Mouse (Mus musculus): Measurements from ENCODE around the gene Tspan3. TPM values are rescaled to one million over a fixed set of nuclear protein-coding genes. Genes with fewer than 3 reads are reported as not detected.
A peak's percentile ranks its signal among the peaks of the same experiment; 100 is the strongest.

Gene Tspan3
- total RNA-seq, 2 experiments from 2014 or later, result 341 to 346 TPM

DNA sequence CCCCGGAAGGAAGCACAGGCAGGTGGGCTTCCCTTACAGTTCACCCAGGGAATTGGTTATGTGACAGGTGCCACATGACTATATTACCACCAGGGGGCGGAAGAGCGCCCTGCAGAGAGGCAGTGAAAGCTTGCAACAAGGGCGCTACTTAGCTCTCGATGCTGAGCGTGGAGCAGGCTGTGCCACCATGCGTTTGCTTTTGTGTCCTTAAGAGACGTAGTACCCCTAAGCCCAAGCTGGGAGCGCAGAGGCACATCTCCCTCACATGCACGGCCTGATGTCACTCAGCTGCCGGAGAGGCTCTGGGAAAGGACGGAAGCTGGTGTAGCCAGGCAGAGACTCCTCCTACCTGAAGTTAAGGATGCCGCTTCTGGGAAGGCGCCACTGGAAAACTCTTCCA lies 46.7 kb downstream of the Tspan3 start:
- peak; percentile 42 to 84 for DNase-seq (ENCODE audit: low spot score in 2 of 2)

DNA sequence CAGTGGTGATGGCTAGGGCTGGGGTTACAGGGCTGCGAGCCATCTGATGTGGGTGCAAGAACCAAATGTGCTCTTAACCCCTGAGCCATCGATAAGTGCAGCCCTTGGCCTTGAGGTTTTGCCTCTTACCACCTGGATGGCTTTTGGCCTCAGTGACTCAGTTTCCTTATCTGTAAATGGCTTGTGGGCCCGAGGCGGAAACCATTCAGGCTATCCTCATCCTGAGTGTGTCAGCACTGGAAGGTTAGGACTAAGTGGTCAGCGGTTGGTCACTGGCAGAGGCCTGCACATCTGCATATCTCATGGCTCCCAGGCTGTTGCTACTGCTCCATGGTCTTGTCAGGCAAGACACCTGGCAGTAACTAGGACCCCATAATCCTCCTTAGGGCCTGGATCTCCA lies 47.2 kb downstream of the Tspan3 start:
- DNase-seq (ENCODE audit: low spot score in 2 of 2), result no peak

DNA sequence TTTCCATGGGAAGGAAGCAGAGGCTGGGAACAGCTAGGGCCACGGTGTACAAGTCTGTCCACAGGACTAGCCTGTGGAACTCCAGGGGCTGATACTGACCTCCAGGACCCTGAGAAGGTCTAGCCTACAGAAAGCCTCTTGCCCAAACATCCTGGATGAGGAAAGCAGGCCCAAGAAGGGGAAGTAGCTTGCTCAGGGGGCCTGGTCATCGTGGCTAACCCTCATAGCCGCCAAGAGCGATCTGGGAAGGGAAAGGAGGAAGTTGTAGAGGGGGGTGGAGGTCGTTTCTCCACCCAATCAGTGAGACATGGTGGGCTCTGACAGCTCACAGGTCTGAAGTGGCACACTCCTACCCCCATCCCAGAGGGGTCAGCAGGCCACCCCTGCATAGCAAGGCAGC lies 57.1 kb downstream of the Tspan3 start:
- no peak for DNase-seq (ENCODE audit: low spot score in 2 of 2)

DNA sequence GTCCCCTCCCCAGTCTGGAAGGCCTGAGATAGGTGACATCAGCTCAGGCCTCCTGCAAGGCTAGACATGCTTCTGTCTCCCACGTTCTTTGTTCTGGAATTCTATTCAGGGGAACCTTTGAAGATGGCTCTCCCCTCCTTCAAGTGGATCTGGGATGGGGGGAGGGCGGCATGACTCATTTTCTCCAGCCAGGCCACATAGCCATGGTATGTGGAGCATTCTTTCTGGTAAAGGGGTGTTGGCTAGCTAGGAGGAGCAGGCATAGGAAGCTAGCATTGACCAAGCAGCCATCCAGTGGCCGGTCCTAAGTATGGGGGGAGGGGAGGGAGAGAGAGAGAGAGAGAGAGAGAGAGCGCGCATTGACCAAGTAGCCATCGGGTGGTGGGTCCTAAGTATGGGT lies 57.8 kb downstream of the Tspan3 start:
- DNase-seq (ENCODE audit: low spot score in 2 of 2), result no peak

- DNase-seq (ENCODE audit: low spot score in 2 of 2), result no peak
Observed at GRCm38 (mm10) chr9:56106274-56107072, 58.8 kb downstream of the Tspan3 start.

DNA sequence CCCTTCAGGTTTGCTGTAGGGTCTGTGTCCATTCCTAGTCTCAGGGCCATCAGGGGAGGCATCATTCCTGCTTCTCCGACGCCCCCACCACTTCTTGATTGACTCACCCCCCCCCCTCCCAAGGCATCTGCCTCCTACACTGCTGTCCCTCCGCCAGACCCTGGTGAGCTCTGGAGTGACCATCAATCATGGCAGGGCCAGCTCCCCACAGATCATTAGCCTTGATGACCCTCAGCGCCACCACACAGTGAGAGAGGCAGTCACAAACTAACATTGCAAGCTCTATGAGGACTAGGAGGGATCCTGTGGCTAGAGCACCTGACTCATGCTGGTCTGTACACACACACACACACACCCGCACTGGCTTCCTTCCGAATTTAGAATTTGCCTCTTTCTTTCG lies 60.4 kb downstream of the Tspan3 start:
- DNase-seq (ENCODE audit: low spot score in 2 of 2), result no peak

GRCm38 (mm10) chr9:56101022-56101421 lies 64.3 kb downstream of the Tspan3 start:
- DNase-seq (ENCODE audit: low spot score in 2 of 2), result no peak

DNA sequence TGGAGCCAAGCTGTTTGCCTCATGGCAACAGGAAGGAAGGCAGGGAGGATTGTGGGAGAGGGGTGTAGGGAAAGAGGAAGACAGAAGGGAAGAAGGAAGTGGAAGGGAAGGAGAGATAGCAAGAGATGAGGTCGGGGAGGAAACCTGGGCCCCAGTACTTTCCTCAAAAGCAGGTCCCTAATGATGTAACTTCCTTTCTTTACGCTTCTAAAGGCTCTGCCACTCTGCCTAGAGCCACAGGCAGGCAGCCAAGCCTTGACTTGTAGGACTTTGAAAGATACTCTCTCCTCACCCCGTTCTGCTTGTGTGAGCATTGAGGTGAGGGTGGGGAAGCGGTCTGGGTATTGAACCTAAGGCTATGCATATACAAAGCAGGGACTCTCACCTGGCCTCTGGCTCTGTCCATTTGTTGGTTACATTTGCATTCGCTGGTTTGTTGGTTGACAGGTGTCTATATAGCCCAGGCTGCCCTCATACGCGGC lies 65.2 kb downstream of the Tspan3 start:
- no peak for DNase-seq (ENCODE audit: low spot score in 2 of 2)

- DNase-seq (ENCODE audit: low spot score in 2 of 2), result no peak
Observed at GRCm38 (mm10) chr9:56097584-56098298, 67.5 kb downstream of the Tspan3 start.

GRCm38 (mm10) chr9:56092102-56092501 lies 73.2 kb downstream of the Tspan3 start:
- DNase-seq (ENCODE audit: low spot score in 2 of 2), result no peak

DNA sequence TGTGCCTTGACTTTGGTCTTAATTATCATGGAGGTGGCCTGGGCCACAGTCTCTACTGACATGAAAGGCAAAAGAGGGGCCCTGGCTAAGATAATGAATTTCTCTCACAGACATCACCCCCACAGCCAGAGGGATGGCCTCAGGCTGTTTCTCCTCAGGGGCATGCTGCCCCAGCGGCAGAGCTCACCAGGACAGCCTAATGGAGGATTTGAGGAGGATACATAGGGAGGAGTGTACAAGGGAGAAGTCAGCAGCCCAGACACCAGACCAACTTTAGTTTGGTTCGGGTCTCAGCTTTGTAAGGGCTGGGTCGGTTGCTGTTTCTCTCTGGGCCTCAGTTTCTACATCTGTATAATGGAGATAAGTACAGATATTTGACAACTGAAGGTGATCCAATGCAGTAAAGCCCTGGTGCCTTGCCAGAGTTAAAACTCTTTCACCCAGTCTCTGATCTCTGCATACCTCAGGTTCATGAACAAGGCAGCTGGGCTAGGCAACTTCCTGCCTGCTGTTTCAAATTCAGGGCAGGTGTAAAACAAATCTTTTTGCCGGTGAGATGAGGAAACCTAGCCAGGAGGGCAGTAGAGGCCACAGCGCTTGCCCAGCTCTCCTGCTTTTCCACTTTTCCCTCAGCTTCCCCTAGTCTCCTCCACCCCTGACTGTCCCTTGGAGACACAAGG lies 74.6 kb downstream of the Tspan3 start:
- no peak for DNase-seq (ENCODE audit: low spot score in 2 of 2)

DNA sequence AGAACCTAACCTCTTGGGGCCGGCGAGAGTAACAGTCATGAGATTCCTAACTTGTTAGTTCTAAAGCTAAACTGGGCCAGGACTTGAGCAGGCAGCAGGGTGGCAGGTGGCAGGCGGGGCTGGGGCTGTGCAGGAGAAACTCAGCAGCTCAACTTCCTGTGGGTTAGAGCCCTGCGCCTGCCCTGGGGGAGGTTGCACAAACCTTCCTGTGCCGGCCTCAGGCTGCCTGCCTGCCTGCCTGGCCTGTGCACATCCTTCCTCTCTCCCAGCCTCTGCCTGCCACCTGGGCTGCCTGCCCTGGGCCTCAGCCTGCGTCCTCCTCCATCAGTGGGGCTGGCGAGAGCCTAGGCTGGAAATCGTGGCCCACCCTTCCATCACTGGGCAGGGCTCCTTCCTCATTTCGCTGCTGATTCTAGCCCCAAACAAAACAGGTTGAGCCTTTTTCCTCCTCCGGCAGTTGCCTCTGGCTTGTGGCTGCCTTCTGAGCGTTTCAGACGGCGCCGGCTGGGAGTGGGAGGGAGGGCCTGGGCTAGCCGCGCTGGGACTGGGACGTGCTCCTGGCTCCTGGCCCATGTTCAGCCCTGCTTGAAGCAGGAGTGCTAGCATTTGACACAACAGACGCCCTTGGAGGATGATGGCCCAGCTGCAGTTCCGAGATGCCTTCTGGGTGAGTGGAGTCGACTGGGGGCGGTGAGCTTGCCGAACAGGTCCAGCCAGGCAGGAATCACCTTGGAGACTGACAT lies 75.3 kb downstream of the Tspan3 start, which contains the start of gene Pstpip1:
Gene Pstpip1 (plus strand): TSS at position 185 of the 743 bp plus-strand sequence.
- DNase-seq (ENCODE audit: low spot score in 2 of 2), result peak; percentile 63 to 77

GRCm38 (mm10) chr9:56086524-56086923 lies 78.8 kb downstream of the Tspan3 start:
- no peak for DNase-seq (ENCODE audit: low spot score in 2 of 2)

Other genes starting within 250 kb of the Tspan3 start
- 10 to 100 TPM; 29.7 to 32.2 TPM for gene Scaper, start 227.4 kb downstream of the Tspan3 start, total RNA-seq (2021)
- gene 4930563M21Rik, start 154.9 kb downstream of the Tspan3 start, total RNA-seq (2021), result not detected
- 10 to 100 TPM; 96.5 to 97.5 TPM for gene Rcn2, start 123.6 kb downstream of the Tspan3 start, total RNA-seq (2021)
- gene Pstpip1, start 75.5 kb downstream of the Tspan3 start, total RNA-seq (2021), result 1 to 10 TPM; 2.6 to 3.0 TPM